Mouse (Mus musculus) neural tube, embryonic 14.5 days (tissue): ENCODE measurements around the gene Tmem230. TPM values are rescaled to one million over a fixed set of nuclear protein-coding genes. Genes with fewer than 3 reads are reported as not detected.

Source experiments
- ATAC-seq: fragments of 200-750 bp; cut with Nextera tagmentation; 2 replicates; pipeline ENCODE4 v1.8.0; 2017; ENCODE audit warnings: low read depth, mild to moderate bottlenecking, moderate TSS enrichment, moderate library complexity
- H3K27ac ChIP-seq: fragments of 300-500 bp; sonication (generic); 2 replicates; pipeline ENCODE4 v1.5.1; 2014; ENCODE audit warnings: low read depth, mild to moderate bottlenecking, control low read depth, low read length, moderate library complexity, mixed read lengths
- H3K27me3 ChIP-seq: fragments of 300-500 bp; sonication (generic); 2 replicates; pipeline ENCODE4 v1.6.1; 2014; ENCODE audit warnings: low read length; ENCODE audit not compliant: control insufficient read depth, insufficient read depth
- H3K36me3 ChIP-seq: fragments of 300-500 bp; sonication (generic); 2 replicates; pipeline ENCODE4 v1.6.1; 2014; ENCODE audit warnings: low read length, mixed read lengths; ENCODE audit not compliant: control insufficient read depth, insufficient read depth
- H3K4me1 ChIP-seq: fragments of 300-500 bp; sonication (generic); 2 replicates; pipeline ENCODE4 v1.6.1; 2014; ENCODE audit warnings: low read length; ENCODE audit not compliant: control insufficient read depth, insufficient read depth
- H3K4me2 ChIP-seq: fragments of 300-500 bp; sonication (generic); 2 replicates; pipeline ENCODE4 v1.6.1; 2014; ENCODE audit warnings: mild to moderate bottlenecking, low read depth, low read length, control low read depth
- H3K4me3 ChIP-seq: fragments of 300-500 bp; sonication (generic); 2 replicates; pipeline ENCODE4 v1.5.1; 2014; ENCODE audit warnings: low read depth, low read length, control low read depth, mixed read lengths
- H3K9ac ChIP-seq: fragments of 300-500 bp; sonication (generic); replicated peaks from 2 replicates; pipeline ENCODE4 v1.6.1; 2014; ENCODE audit warnings: low read depth, mild to moderate bottlenecking, control low read depth, low read length, mixed read lengths
- H3K9me3 ChIP-seq: fragments of 300-500 bp; sonication (generic); 2 replicates; pipeline ENCODE4 v1.6.1; 2016; ENCODE audit warnings: low read length; ENCODE audit not compliant: control insufficient read depth
- WGBS: fragments of 180-500 bp; shearing (Covaris S2); extraction: QIAGEN DNeasy Blood & Tissue Kit; methylation state at CpG from one replicate; pipeline ENCODE4 v1.1.7; 2014; 5-methylcytosine and 5-hydroxymethylcytosine counted together
- polyA plus RNA-seq: library from polyadenylated mRNA; unstranded; fragments of >200 nt; fragmentation: Nextera tagmentation; extraction: Ambion mirVana; gene quantifications from 2 replicates; pipeline ENCODE4 v1.2.1, GENCODE M21; 2014

Gene Tmem230
- polyA plus RNA-seq, 1 experiment from 2014 or later = 44.8 TPM

- no peak overlapping the region for H3K9ac ChIP-seq
- no peaks in the 10 kb centered on the region for H3K36me3 ChIP-seq
- no peaks in the 10 kb centered on the region for H3K9me3 ChIP-seq
- H3K27me3 ChIP-seq = no peaks in the 10 kb centered on the region
- WGBS = 73% methylated on average over 2 of the region's 2 CpGs
- ATAC-seq = no peak
- no peaks in the 10 kb centered on the region for H3K4me1 ChIP-seq
- H3K4me2 ChIP-seq = no peak overlapping the region
- no peak overlapping the region for H3K4me3 ChIP-seq
- no peak overlapping the region for H3K27ac ChIP-seq
These were observed 52.0 kb downstream of the Tmem230 start for GRCm38 (mm10) chr2:132195602-132196001.

DNA sequence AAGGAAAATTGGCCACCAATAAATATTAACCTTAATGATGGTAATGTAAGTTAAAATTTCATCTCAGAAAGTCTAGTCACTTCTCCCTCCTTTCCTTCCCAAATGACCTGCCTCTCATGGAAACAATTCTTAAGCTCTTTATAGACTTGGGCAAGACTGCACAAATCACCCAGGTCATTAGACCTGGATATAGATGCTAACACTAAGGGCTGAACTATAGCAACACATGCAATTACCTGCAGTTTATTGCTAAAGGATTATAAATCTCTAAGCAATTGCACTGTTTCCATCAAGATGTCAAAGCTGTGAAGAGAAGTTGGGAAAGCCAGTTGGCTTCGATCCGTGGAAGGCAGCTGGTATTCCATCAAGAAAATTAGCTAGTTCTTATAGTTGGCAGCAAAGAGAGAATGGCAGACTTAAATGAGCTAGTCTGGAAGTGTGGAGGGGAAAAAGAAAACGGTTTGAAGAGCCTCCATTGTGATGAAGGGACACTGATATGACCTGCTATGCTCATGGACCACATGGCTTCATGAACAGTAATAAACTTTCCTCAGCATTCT is 56.9 kb downstream of the Tmem230 start:
- Histone ChIP-seq H3K9ac (no peak overlapping the region), H3K9me3 (no peaks in the 10 kb centered on the region), H3K4me3 (no peak overlapping the region), H3K27me3 (no peaks in the 10 kb centered on the region), H3K4me1 (no peaks in the 10 kb centered on the region), H3K27ac (no peak overlapping the region), H3K36me3 (no peaks in the 10 kb centered on the region), H3K4me2 (no peak overlapping the region)
- no peak for ATAC-seq
- 75% methylated on average over 3 of the region's 3 CpGs for WGBS

Other genes with a start within 250 kb of the Tmem230 start
- gene Rassf2, start 217.5 kb downstream of the Tmem230 start, polyA plus RNA-seq = 25.3 and 30.4 TPM in 2 replicates
- 43.6 and 47.6 TPM in 2 replicates for gene Slc23a2, start 102.7 kb downstream of the Tmem230 start, polyA plus RNA-seq
- gene Pcna, start 5.5 kb upstream of the Tmem230 start, polyA plus RNA-seq = 101 and 102 TPM in 2 replicates
- gene Cds2, start 15.3 kb upstream of the Tmem230 start, polyA plus RNA-seq = 35.5 and 52.8 TPM in 2 replicates
- 1.7 and 3.0 TPM in 2 replicates for gene Prokr2, start 137.6 kb upstream of the Tmem230 start, polyA plus RNA-seq